8 mouse cellular contexts compared by ENCODE assay signal in genomic region chr4:135875991-135876582, GRCm38 (mm10). TPM values are rescaled to one million over a fixed set of nuclear protein-coding genes. Genes with fewer than 3 reads are reported as not detected.
DNase-seq lines count a peak whose midpoint lies in the region; ATAC-seq and TF ChIP-seq lines count a peak whose summit lies in the region.

No protein-coding gene starts in this region.

- ATAC-seq in limb, embryonic 12.5 days (ENCODE audit: insufficient number of reproducible peaks, insufficient read depth, low FRiP score, low TSS enrichment, low read depth), result no peak
- no peak for ATAC-seq in midbrain, embryonic 11.5 days (ENCODE audit: low FRiP score)

- peak; percentile 69 for DNase-seq in ZHBTc4 (ENCODE audit: low read depth, low spot score)
- DNase-seq in forebrain, embryonic 10.5 days (ENCODE audit: extremely low spot score, low spot score), result peak; percentile 53
- peak; percentile 78 for DNase-seq in heart, postnatal 4 days
- no peak for DNase-seq in midbrain, embryonic 11.5 days (ENCODE audit: low spot score, missing footprints)
- peak; percentile 86 for DNase-seq in splenic B cell, adult 2 months (ENCODE audit: low read depth, low spot score)
- no peak for DNase-seq in right cerebral cortex, adult 18-20 months

- no peaks in the 10 kb centered on the region for H3K9me3 ChIP-seq in forebrain, embryonic 10.5 days
- H3K9me3 ChIP-seq in limb, embryonic 12.5 days, result no peaks in the 10 kb centered on the region
- H3K9me3 ChIP-seq in midbrain, embryonic 11.5 days (ENCODE audit: control insufficient read depth, low read length), result no peaks in the 10 kb centered on the region

- H3ac ChIP-seq in C2C12 (ENCODE audit: control insufficient read depth, insufficient read length, low read depth), result peak overlapping the region; percentile 27

- peak overlapping the region; percentile 100 for H3K27ac ChIP-seq in forebrain, embryonic 10.5 days
- peak overlapping the region; percentile 75 for H3K27ac ChIP-seq in limb, embryonic 12.5 days
- no peak overlapping the region; the same call in 1 of the 2 replicates for H3K27ac ChIP-seq in midbrain, embryonic 11.5 days (ENCODE audit: low read depth, low read length)

- H3K79me3 ChIP-seq in C2C12 (ENCODE audit: low read depth), result peaks cover 22% of the 10 kb centered on the region

- H3K27me3 ChIP-seq in C2C12 (ENCODE audit: control insufficient read depth, insufficient read depth, insufficient read length), result no peaks in the 10 kb centered on the region
- no peaks in the 10 kb centered on the region for H3K27me3 ChIP-seq in forebrain, embryonic 10.5 days (ENCODE audit: poor library complexity, severe bottlenecking)
- H3K27me3 ChIP-seq in limb, embryonic 12.5 days, result no peaks in the 10 kb centered on the region
- H3K27me3 ChIP-seq in midbrain, embryonic 11.5 days (ENCODE audit: control insufficient read depth, insufficient read depth, low read length), result no peaks in the 10 kb centered on the region
- H3K27me3 ChIP-seq in splenic B cell, adult 2 months (ENCODE audit: control insufficient read depth, insufficient read depth, low read length, poor library complexity, severe bottlenecking), result no peaks in the 10 kb centered on the region

- H3K36me3 ChIP-seq in C2C12 (ENCODE audit: control insufficient read depth, insufficient read depth), result peaks cover 21% of the 10 kb centered on the region
- peaks cover 20% of the 10 kb centered on the region for H3K36me3 ChIP-seq in forebrain, embryonic 10.5 days (replicated peaks)
- peaks cover 14% of the 10 kb centered on the region for H3K36me3 ChIP-seq in limb, embryonic 12.5 days
- 0 out of 2 replicates have a peak, but pooled peaks cover 2% of the 10 kb centered on the region for H3K36me3 ChIP-seq in midbrain, embryonic 11.5 days (ENCODE audit: control insufficient read depth, insufficient read depth, low read length)
- peaks cover 6% of the 10 kb centered on the region; the same call in 1 of the 2 replicates for H3K36me3 ChIP-seq in splenic B cell, adult 2 months (ENCODE audit: control insufficient read depth, insufficient read depth, low read length, poor library complexity, severe bottlenecking)

- TF ChIP-seq CTCF in C2C12 (IDR thresholded peaks at IDR 0.05; ENCODE audit: control insufficient read depth, insufficient read depth, insufficient read length), result no peak

- peaks cover 24% of the 10 kb centered on the region for H3K79me2 ChIP-seq in C2C12 (ENCODE audit: control insufficient read depth, insufficient read depth)

- peak overlapping the region; percentile 53 for H3K4me2 ChIP-seq in limb, embryonic 12.5 days
- H3K4me2 ChIP-seq in midbrain, embryonic 11.5 days, result peak overlapping the region; percentile 37

- WGBS in forebrain, embryonic 10.5 days, result 8% methylated on average over 9 of the region's 9 CpGs
- 11% methylated on average over 9 of the region's 9 CpGs for WGBS in limb, embryonic 12.5 days
- 5% methylated on average over 9 of the region's 9 CpGs for whole genome bisulfite sequencing in midbrain, embryonic 11.5 days

- H3K4me3 ChIP-seq in C2C12 (ENCODE audit: insufficient read depth, poor library complexity, severe bottlenecking), result no peak overlapping the region
- peak overlapping the region; percentile 29 for H3K4me3 ChIP-seq in forebrain, embryonic 10.5 days
- H3K4me3 ChIP-seq in limb, embryonic 12.5 days (replicated peaks), result peak overlapping the region; percentile 16
- no peak overlapping the region for H3K4me3 ChIP-seq in midbrain, embryonic 11.5 days (ENCODE audit: low read depth, low read length)

- H3K9ac ChIP-seq in limb, embryonic 12.5 days (replicated peaks), result peak overlapping the region; percentile 37; the same call in 1 of the 2 replicates
- peak overlapping the region; percentile 33; the same call in 1 of the 2 replicates for H3K9ac ChIP-seq in midbrain, embryonic 11.5 days (ENCODE audit: low read length)

- peaks cover 51% of the 10 kb centered on the region for H3K4me1 ChIP-seq in forebrain, embryonic 10.5 days
- H3K4me1 ChIP-seq in limb, embryonic 12.5 days (replicated peaks), result peaks cover 40% of the 10 kb centered on the region
- H3K4me1 ChIP-seq in midbrain, embryonic 11.5 days (ENCODE audit: control insufficient read depth, insufficient read depth, low read length), result peaks cover 40% of the 10 kb centered on the region

TF ChIP-seq in C2C12, 6 proteins besides CTCF, POLR2A, EP300 and RAD21:
- TF ChIP-seq MYOD1 (IDR thresholded peaks at IDR 0.05; ENCODE audit: control insufficient read depth, insufficient read length, low read depth) (no peak), FOSL1 (IDR thresholded peaks at IDR 0.05; ENCODE audit: insufficient read depth, low read length, poor library complexity, severe bottlenecking) (no peak), USF1 (IDR thresholded peaks at IDR 0.05; ENCODE audit: low read depth) (no peak), MYOG (IDR thresholded peaks at IDR 0.05; ENCODE audit: control insufficient read depth, extremely low read depth, insufficient read length) (no peak), MAX (IDR thresholded peaks at IDR 0.05) (no peak), CEBPB (IDR thresholded peaks at IDR 0.05; ENCODE audit: low read depth) (no peak)

RNA-seq across cellular contexts. Expression of gene Pnrc2, which starts 2.4 kb away (rescaled TPM):
- 21.7 TPM for polyA plus RNA-seq in C2C12 (2012; fragmentation: generic; extraction: Trizol)
- 205 and 219 TPM in 2 replicates for polyA plus RNA-seq in forebrain, embryonic 10.5 days (2016; fragmentation: Nextera tagmentation; extraction: Ambion mirVana)
- 10 to 100 TPM; 81.7 to 88.6 TPM for total RNA-seq in heart, postnatal 4 days (2021)
- 209 and 220 TPM in 2 replicates for polyA plus RNA-seq in limb, embryonic 12.5 days (2016; fragmentation: Nextera tagmentation; extraction: Ambion mirVana)
- polyA plus RNA-seq in midbrain, embryonic 11.5 days (2014; fragmentation: Nextera tagmentation; extraction: Ambion mirVana), result 258 and 259 TPM in 2 replicates

RNA-seq across cellular contexts. Expression of gene Cnr2, which starts 19.1 kb away (rescaled TPM):
- polyA plus RNA-seq in C2C12 (2012; fragmentation: generic; extraction: Trizol), result not detected
- 0.30 and 0.48 TPM in 2 replicates for polyA plus RNA-seq in forebrain, embryonic 10.5 days (2016; fragmentation: Nextera tagmentation; extraction: Ambion mirVana)
- under 1 TPM; 0.68 to 0.74 TPM for total RNA-seq in heart, postnatal 4 days (2021)
- polyA plus RNA-seq in limb, embryonic 12.5 days (2016; fragmentation: Nextera tagmentation; extraction: Ambion mirVana), result 0.22 and 0.45 TPM in 2 replicates
- 0.41 and 0.63 TPM in 2 replicates for polyA plus RNA-seq in midbrain, embryonic 11.5 days (2014; fragmentation: Nextera tagmentation; extraction: Ambion mirVana)

RNA-seq across cellular contexts. Expression of gene Srsf10, which starts 20.5 kb away (rescaled TPM):
- 37.2 TPM for polyA plus RNA-seq in C2C12 (2012; fragmentation: generic; extraction: Trizol)
- polyA plus RNA-seq in forebrain, embryonic 10.5 days (2016; fragmentation: Nextera tagmentation; extraction: Ambion mirVana), result 383 and 421 TPM in 2 replicates
- total RNA-seq in heart, postnatal 4 days (2021), result 10 to 100 TPM; 73.8 to 80.5 TPM
- polyA plus RNA-seq in limb, embryonic 12.5 days (2016; fragmentation: Nextera tagmentation; extraction: Ambion mirVana), result 392 and 402 TPM in 2 replicates
- 434 and 444 TPM in 2 replicates for polyA plus RNA-seq in midbrain, embryonic 11.5 days (2014; fragmentation: Nextera tagmentation; extraction: Ambion mirVana)

RNA-seq across cellular contexts. Expression of gene Fuca1, which starts 44.4 kb away (rescaled TPM):
- polyA plus RNA-seq in C2C12 (2012; fragmentation: generic; extraction: Trizol), result 26.8 TPM
- polyA plus RNA-seq in forebrain, embryonic 10.5 days (2016; fragmentation: Nextera tagmentation; extraction: Ambion mirVana), result 46.4 and 52.4 TPM in 2 replicates
- total RNA-seq in heart, postnatal 4 days (2021), result 10 to 100 TPM; 42.4 to 45.9 TPM
- 47.0 and 51.0 TPM in 2 replicates for polyA plus RNA-seq in limb, embryonic 12.5 days (2016; fragmentation: Nextera tagmentation; extraction: Ambion mirVana)
- 43.0 and 48.1 TPM in 2 replicates for polyA plus RNA-seq in midbrain, embryonic 11.5 days (2014; fragmentation: Nextera tagmentation; extraction: Ambion mirVana)

Comparison
In these comparisons a context has a peak if more than half of its experiments do, and no peak if none do; other contexts are left out.
1. H3K4me3 ChIP-seq: peak in forebrain, embryonic 10.5 days (single experiment) and limb, embryonic 12.5 days (single experiment); none in C2C12 (single experiment) and midbrain, embryonic 11.5 days (single experiment).
2. DNase-seq: peak in ZHBTc4 (single experiment), forebrain, embryonic 10.5 days (single experiment), heart, postnatal 4 days (single experiment) and splenic B cell, adult 2 months (single experiment); none in midbrain, embryonic 11.5 days (single experiment) and right cerebral cortex, adult 18-20 months (single experiment).
3. RNA of gene Srsf10, which starts 20.5 kb away (polyA plus RNA-seq): 434 to 444 TPM in midbrain, embryonic 11.5 days, 392 to 402 TPM in limb, embryonic 12.5 days and 383 to 421 TPM in forebrain, embryonic 10.5 days; 37.2 TPM in C2C12 (single experiment); every median in the first group is over 10 times any median in the second.